Mouse (Mus musculus) hindbrain, embryonic 11.5 days (tissue): ENCODE data around the gene Satl1. TPM values are rescaled to one million over a fixed set of nuclear protein-coding genes. Genes with fewer than 3 reads are reported as not detected.
"Not testable (repeated sequence)": the region's sequence is repeated elsewhere in the genome, so short reads cannot be mapped to it uniquely, and the experiment has no call there.

Experiments used
- ATAC-seq: fragments of 200-750 bp; cut with Nextera tagmentation; 2 replicates; pipeline ENCODE4 v1.8.0; 2017; ENCODE audit warnings: mild to moderate bottlenecking, moderate TSS enrichment, moderate library complexity; ENCODE audit not compliant: low FRiP score
- DNase-seq: peaks from one replicate; pipeline ENCODE4 v3.0.0-alpha.2; 2015; ENCODE audit warnings: low spot score
- H3K27ac ChIP-seq: fragments of 300-500 bp; sonication (generic); 2 replicates; pipeline ENCODE4 v1.5.1; 2014; ENCODE audit warnings: mild to moderate bottlenecking, low read depth, low read length
- H3K27me3 ChIP-seq: fragments of 300-500 bp; sonication (generic); 2 replicates; pipeline ENCODE4 v1.6.1; 2014; ENCODE audit warnings: mild to moderate bottlenecking, low read length, moderate library complexity, mixed read lengths; ENCODE audit not compliant: control insufficient read depth, insufficient read depth
- H3K36me3 ChIP-seq: fragments of 300-500 bp; sonication (generic); 2 replicates; pipeline ENCODE4 v1.6.1; 2014; ENCODE audit warnings: mild to moderate bottlenecking, low read length, moderate library complexity, mixed read lengths; ENCODE audit not compliant: control insufficient read depth, insufficient read depth
- H3K4me1 ChIP-seq: fragments of 300-500 bp; sonication (generic); replicated peaks from 2 replicates; pipeline ENCODE4 v1.6.1; 2014; ENCODE audit warnings: low read length, mixed read lengths; ENCODE audit not compliant: control insufficient read depth, insufficient read depth
- H3K4me2 ChIP-seq: fragments of 300-500 bp; sonication (generic); replicated peaks from 2 replicates; pipeline ENCODE4 v1.6.1; 2014; ENCODE audit warnings: mild to moderate bottlenecking, low read depth, low read length
- H3K4me3 ChIP-seq: fragments of 300-500 bp; sonication (generic); 2 replicates; pipeline ENCODE4 v1.5.1; 2014; ENCODE audit warnings: low read depth, low read length
- H3K9ac ChIP-seq: fragments of 300-500 bp; sonication (generic); 2 replicates; pipeline ENCODE4 v1.6.1; 2014; ENCODE audit warnings: low read depth, low read length
- H3K9me3 ChIP-seq: fragments of 300-500 bp; sonication (generic); 2 replicates; pipeline ENCODE4 v1.6.1; 2016; ENCODE audit warnings: low read length; ENCODE audit not compliant: control insufficient read depth
- WGBS: fragments of 180-500 bp; shearing (Covaris S2); extraction: QIAGEN DNeasy Blood & Tissue Kit; methylation state at CpG from one replicate; pipeline ENCODE4 v1.1.7; 2014; 5-methylcytosine and 5-hydroxymethylcytosine counted together
- polyA plus RNA-seq: library from polyadenylated mRNA; unstranded; fragments of >200 nt; fragmentation: Nextera tagmentation; extraction: Ambion mirVana; gene quantifications from 2 replicates; pipeline ENCODE4 v1.2.1, GENCODE M21; 2014

Satl1 gene
- not detected in 2 replicates for polyA plus RNA-seq

DNA sequence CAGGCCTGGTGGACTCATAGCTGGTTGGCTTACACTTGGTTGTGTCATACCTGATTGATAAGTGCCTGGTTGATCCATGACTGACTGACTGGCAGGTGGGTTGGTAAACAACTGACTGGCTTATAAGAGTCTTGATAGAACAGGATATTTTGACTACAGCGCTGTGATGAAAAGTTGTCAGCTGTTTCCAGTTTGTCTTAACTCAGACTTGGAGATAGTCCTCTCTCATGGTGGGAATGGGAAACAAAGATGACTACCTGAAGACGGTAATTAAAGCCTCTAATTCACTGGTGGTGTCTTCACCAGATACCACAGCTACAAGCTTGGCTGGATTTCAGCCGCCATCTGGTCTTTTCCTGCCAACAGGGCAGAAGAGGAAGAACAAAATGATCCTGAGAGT is at the start of gene Satl1:
Gene Satl1 (minus strand): TSS at position 101 of the 400 bp plus-strand sequence.
- no peak within 1 kb of the TSS for H3K4me2 ChIP-seq
- H3K9me3 ChIP-seq = no peaks in the 10 kb centered on the region
- no peak within 1 kb of the TSS for H3K9ac ChIP-seq
- DNase-seq (no peak), ATAC-seq (no peak)
- H3K4me1 ChIP-seq = no peaks in the 10 kb centered on the region
- no peak within 1 kb of the TSS for H3K4me3 ChIP-seq
- 81% methylated on average over 3 of the region's 3 CpGs for WGBS
- H3K27ac ChIP-seq = no peak within 1 kb of the TSS
- H3K36me3 ChIP-seq = no peaks in the 10 kb centered on the region
- no peaks in the 10 kb centered on the region for H3K27me3 ChIP-seq

DNA sequence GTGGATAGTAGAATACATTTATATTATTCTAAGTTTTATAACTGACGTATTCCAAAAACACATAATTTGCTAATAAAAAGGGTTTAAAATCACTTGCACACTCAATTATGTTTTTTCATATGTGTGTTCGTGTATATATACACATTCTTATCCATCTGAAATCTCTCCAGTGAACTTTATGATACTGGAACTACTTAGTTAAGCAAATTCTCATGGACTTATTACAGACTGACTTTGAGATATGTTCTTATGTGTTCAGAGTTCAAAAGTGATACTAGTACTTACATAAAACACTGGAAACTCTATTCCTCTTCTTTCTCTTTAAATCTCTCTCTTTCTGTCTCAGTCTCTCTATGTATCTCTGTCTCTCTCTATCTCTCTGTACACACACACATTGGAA is 31.5 kb upstream of the Satl1 start:
- Histone ChIP-seq H3K27ac (no peak overlapping the region), H3K9me3 (no peaks in the 10 kb centered on the region), H3K36me3 (no peaks in the 10 kb centered on the region), H3K4me2 (no peak overlapping the region), H3K4me3 (no peak overlapping the region), H3K4me1 (no peaks in the 10 kb centered on the region), H3K9ac (no peak overlapping the region), H3K27me3 (no peaks in the 10 kb centered on the region)
- ATAC-seq = no peak
- no peak for DNase-seq
- WGBS = 87% methylated on average over 2 of the region's 2 CpGs

DNA sequence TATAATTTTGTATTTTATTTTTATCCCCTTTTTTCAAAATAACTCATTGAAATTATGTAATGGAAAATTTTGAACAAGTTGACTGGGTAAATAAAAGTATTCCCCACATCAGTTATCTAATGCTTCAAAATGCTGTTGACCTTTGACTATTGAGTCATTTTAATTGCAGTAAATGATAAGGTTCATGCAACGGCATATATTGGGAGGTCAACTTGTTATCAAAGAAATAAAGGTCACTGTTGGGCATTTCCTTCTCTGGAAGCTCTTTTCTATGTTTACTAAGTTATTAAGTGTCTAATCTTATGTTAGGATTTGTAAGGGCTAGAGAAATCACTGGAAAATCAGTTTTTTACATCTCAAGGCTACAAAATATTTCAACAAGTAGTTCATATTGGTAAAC is 31.0 kb upstream of the Satl1 start:
- H3K4me2 ChIP-seq = no peak overlapping the region
- H3K36me3 ChIP-seq = no peaks in the 10 kb centered on the region
- H3K4me3 ChIP-seq = no peak overlapping the region
- no peak overlapping the region for H3K9ac ChIP-seq
- ATAC-seq (no peak), DNase-seq (no peak)
- H3K27ac ChIP-seq = no peak overlapping the region
- H3K27me3 ChIP-seq = no peaks in the 10 kb centered on the region
- H3K9me3 ChIP-seq = no peaks in the 10 kb centered on the region
- H3K4me1 ChIP-seq = no peaks in the 10 kb centered on the region
- 86% methylated on average over 1 of the region's 1 CpGs for WGBS

DNA sequence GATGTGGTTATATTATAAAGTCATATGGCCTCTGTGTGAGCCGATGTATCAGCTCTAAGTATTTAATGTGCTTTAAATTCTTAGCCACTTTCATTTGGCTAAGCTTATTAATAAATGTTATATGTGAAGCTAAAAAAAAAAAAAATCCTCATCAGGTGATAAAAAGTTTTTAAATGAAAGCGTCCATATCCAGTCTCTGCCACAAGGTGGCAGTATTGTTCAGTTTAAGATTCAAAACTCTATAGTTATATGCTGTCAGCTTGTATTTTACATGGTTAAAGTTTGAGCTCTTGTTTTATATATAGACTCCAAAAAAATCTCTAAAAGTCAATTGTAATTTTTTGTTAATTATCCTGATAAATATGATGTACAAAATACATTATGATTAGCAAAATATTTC is 16.4 kb upstream of the Satl1 start:
- not testable (repeated sequence) for H3K36me3 ChIP-seq, H3K27ac ChIP-seq, H3K4me3 ChIP-seq, H3K4me1 ChIP-seq, H3K9ac ChIP-seq, H3K4me2 ChIP-seq, ATAC-seq, H3K9me3 ChIP-seq, H3K27me3 ChIP-seq
- peak; percentile 48 for DNase-seq
- 33% methylated on average over 2 of the region's 2 CpGs for WGBS

DNA sequence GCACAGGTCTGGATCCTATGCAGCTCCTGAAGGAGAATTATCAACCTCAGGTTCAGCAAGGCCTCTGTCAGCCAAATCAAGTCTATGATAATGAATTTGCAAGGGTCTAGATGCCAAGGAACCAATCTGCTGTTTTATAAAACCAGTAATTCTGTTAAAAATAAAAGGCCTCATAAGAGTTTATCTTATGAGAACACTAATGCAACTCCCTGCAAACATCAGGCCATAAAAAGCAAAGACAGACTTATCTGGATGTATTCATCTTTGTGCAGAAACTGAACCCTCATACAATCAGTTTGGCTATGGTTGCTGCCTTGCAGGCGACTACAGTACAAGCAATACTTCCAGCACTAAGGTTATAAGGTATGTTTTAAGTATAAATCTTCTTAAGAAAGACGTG is 5.7 kb upstream of the Satl1 start:
- H3K36me3 ChIP-seq = no peaks in the 10 kb centered on the region
- no peaks in the 10 kb centered on the region for H3K27me3 ChIP-seq
- WGBS = 72% methylated on average over 2 of the region's 2 CpGs
- no peak overlapping the region for H3K9ac ChIP-seq
- no peaks in the 10 kb centered on the region for H3K4me1 ChIP-seq
- ATAC-seq = no peak
- no peak overlapping the region for H3K4me3 ChIP-seq
- no peaks in the 10 kb centered on the region for H3K9me3 ChIP-seq
- DNase-seq = no peak
- no peak overlapping the region for H3K27ac ChIP-seq
- no peak overlapping the region for H3K4me2 ChIP-seq

DNA sequence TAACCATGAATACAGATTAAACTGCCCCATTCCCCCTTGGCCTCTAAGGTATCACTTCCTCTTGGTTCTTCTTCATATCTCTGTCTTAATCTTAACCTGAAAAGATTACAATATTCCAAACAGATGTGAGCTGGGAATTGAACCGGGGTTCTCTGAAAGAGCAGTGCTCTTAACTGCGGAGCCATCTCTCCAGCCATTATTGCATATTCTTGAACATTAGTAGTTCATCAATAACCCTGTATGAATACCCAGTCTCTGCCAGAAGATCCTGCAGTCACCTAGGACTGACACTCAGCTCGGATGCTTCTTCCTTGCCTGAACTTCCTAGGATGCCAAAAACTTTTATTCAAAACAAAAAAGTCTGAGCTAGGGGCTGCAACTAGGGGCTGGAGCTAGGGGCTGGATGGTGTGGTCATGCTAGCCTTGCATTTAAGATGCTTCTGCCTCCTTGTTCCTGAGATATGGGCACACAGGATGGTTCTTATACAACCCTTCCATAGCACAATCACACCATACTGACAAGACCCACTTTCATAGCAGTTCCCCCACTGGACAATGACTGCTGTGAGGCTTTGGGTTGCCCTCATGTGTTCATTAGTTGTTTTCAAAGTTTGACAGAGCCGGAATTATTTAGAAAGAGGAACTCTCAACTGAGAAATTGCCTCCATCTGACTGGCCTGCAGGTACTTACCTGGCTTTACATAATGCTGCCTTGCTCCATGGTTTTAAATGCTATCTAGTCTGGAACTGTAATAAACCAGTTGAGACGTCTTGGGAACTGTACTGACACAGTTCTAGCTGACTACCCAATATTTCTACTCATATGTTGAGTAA is 35.8 kb downstream of the Satl1 start:
- H3K4me2 ChIP-seq, H3K9ac ChIP-seq, H3K36me3 ChIP-seq, H3K4me1 ChIP-seq, H3K4me3 ChIP-seq, H3K27me3 ChIP-seq, H3K9me3 ChIP-seq, H3K27ac ChIP-seq: not testable (repeated sequence)
- DNase-seq (peak; percentile 50), ATAC-seq (peak; percentile 100)
- WGBS = 86% methylated on average over 5 of the region's 5 CpGs

DNA sequence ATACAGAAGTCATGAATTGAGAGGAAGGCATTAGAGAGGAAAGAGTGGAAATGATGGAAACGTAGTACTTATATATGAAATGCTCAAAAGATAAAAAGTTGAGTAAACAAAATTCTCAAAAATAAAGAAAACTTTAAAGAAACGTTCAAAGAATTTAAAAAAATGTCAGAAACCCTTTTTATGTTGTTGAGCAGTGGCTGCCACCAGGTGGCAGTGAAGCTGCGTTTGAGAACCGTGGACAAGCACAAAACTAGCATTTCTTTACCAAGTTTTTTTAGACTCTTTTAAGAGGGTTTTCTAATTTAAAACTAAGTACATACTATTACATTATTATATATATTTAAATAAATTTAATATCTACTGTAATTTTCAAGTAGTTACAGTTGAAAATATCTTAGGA is 38.2 kb downstream of the Satl1 start:
- H3K36me3 ChIP-seq = no peaks in the 10 kb centered on the region
- no peak overlapping the region for H3K4me2 ChIP-seq
- no peak overlapping the region for H3K4me3 ChIP-seq
- H3K9me3 ChIP-seq = peaks cover 6% of the 10 kb centered on the region
- WGBS = 44% methylated on average over 4 of the region's 4 CpGs
- H3K9ac ChIP-seq = no peak overlapping the region
- ATAC-seq (no peak), DNase-seq (no peak)
- H3K27ac ChIP-seq = no peak overlapping the region
- no peaks in the 10 kb centered on the region for H3K27me3 ChIP-seq
- no peaks in the 10 kb centered on the region for H3K4me1 ChIP-seq

DNA sequence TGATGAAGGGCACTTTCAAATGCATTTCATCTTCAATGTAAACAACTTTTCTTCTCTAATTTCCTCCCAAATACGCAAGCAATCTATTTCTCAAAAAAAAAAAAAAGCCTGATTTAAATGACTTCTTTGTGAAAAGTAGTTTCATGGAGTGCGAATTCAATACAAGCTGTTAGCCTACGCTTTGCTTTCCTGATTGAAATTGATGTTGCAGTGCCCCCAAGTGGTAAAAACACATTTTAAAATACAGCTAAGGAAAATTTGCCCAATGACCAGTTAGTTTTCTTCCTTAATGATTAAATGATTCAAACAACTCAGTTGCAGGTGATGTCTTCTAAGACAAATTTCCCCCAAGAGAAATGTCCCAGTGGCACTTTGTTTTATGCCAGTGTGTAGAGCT is 58.2 kb downstream of the Satl1 start:
- ATAC-seq (no peak), DNase-seq (peak; percentile 44)
- H3K4me3 ChIP-seq = no peak overlapping the region
- no peaks in the 10 kb centered on the region for H3K4me1 ChIP-seq
- no peak overlapping the region for H3K27ac ChIP-seq
- WGBS = 44% methylated on average over 3 of the region's 3 CpGs
- H3K9ac ChIP-seq = no peak overlapping the region
- H3K36me3 ChIP-seq = no peaks in the 10 kb centered on the region
- H3K4me2 ChIP-seq = no peak overlapping the region
- H3K27me3 ChIP-seq = no peaks in the 10 kb centered on the region
- H3K9me3 ChIP-seq = no peaks in the 10 kb centered on the region
